Comparison of ENCODE assay signal across 7 mouse cellular contexts in the genomic region with DNA sequence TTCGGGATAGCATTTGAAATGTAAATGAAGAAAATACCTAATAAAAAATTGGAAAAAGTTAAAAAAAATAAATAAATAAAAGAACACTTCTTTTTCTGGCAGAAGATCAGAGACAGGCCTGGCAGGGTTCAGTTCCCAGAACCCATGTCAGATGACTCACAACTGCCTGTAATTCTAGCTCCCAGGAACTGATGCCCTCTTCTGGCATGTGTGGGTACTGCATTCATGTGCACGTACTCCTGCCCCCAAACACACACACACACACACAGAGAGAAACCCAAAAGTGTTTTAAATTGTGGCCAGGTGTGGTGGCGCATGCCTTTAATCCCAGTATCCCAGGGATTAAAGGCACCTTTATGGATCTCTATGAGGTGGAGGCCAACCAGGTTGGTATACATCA. TPM values are rescaled to one million over a fixed set of nuclear protein-coding genes. Genes with fewer than 3 reads are reported as not detected.
DNase-seq lines count a peak whose midpoint lies in the region; ATAC-seq and TF ChIP-seq lines count a peak whose summit lies in the region.

No protein-coding gene starts in this region.

- H3K4me2 ChIP-seq in kidney, postnatal 0 days (ENCODE audit: low read length), result no peak overlapping the region
- H3K4me2 ChIP-seq in kidney, embryonic 15.5 days, result no peak overlapping the region

- no peak for TF ChIP-seq POLR2A in small intestine, adult 2 months (IDR thresholded peaks at IDR 0.05; ENCODE audit: low read depth, low read length)

- H3K9ac ChIP-seq in kidney, postnatal 0 days (ENCODE audit: low read depth, low read length), result no peak overlapping the region
- H3K9ac ChIP-seq in kidney, embryonic 15.5 days, result no peak overlapping the region

- no peak for ATAC-seq in kidney, postnatal 0 days (replicated peaks; ENCODE audit: low FRiP score, low read depth)
- no peak for ATAC-seq in kidney, embryonic 15.5 days (replicated peaks; ENCODE audit: low FRiP score)
- ATAC-seq in G1E (ENCODE audit: extremely low read depth, insufficient number of reproducible peaks, low FRiP score, poor library complexity, severe bottlenecking), result no peak
- ATAC-seq in megakaryocyte-erythroid progenitor cell, adult 5-6 weeks (replicated peaks; ENCODE audit: low FRiP score, low TSS enrichment, poor library complexity, severe bottlenecking), result no peak; the same call in 1 of the 2 replicates

- no peaks in the 10 kb centered on the region for H3K4me1 ChIP-seq in kidney, postnatal 0 days (replicated peaks; ENCODE audit: insufficient read depth, low read length)
- no peaks in the 10 kb centered on the region for H3K4me1 ChIP-seq in kidney, embryonic 15.5 days
- no peaks in the 10 kb centered on the region for H3K4me1 ChIP-seq in G1E (ENCODE audit: insufficient read depth, low read depth, low read length)
- no peaks in the 10 kb centered on the region for H3K4me1 ChIP-seq in small intestine, adult 2 months (ENCODE audit: control insufficient read depth, insufficient read depth, insufficient read length, low read length)

- H3K36me3 ChIP-seq in kidney, postnatal 0 days (ENCODE audit: insufficient read depth, low read length), result peaks cover 37% of the 10 kb centered on the region
- H3K36me3 ChIP-seq in kidney, embryonic 15.5 days, result peaks cover 78% of the 10 kb centered on the region
- peaks cover 72% of the 10 kb centered on the region for H3K36me3 ChIP-seq in G1E (replicated peaks)
- peaks cover 32% of the 10 kb centered on the region for H3K36me3 ChIP-seq in small intestine, adult 2 months (ENCODE audit: control insufficient read depth, insufficient read depth, low read length)

- DNase-seq in kidney, postnatal 0 days (ENCODE audit: low spot score), result peak; percentile 13
- DNase-seq in G1E (ENCODE audit: low spot score), result no peak
- DNase-seq in c-Kit-positive CD71-negative TER-119-negative erythroid progenitor cells, embryonic 14.5 days (ENCODE audit: low read depth), result peak; percentile 37
- no peak for DNase-seq in left cerebral cortex, adult 18-20 months (ENCODE audit: low spot score in 2 of 2)

- H3K9me3 ChIP-seq in kidney, postnatal 0 days (replicated peaks; ENCODE audit: low read length), result no peaks in the 10 kb centered on the region
- no peaks in the 10 kb centered on the region for H3K9me3 ChIP-seq in kidney, embryonic 15.5 days (replicated peaks)
- no peaks in the 10 kb centered on the region for H3K9me3 ChIP-seq in G1E (replicated peaks)

- no peaks in the 10 kb centered on the region for H3K27me3 ChIP-seq in kidney, postnatal 0 days (ENCODE audit: insufficient read depth, low read length)
- no peaks in the 10 kb centered on the region for H3K27me3 ChIP-seq in kidney, embryonic 15.5 days
- no peaks in the 10 kb centered on the region for H3K27me3 ChIP-seq in G1E (ENCODE audit: insufficient read depth, low read length)
- H3K27me3 ChIP-seq in small intestine, adult 2 months (ENCODE audit: control insufficient read depth, insufficient read depth, low read length), result no peaks in the 10 kb centered on the region

- TF ChIP-seq CTCF in kidney, postnatal 0 days (IDR thresholded peaks at IDR 0.05; ENCODE audit: low read depth), result peak; percentile 53
- 0 out of 2 replicates have a peak, but pooled peaks have one; percentile 31 for TF ChIP-seq CTCF in G1E (IDR thresholded peaks at IDR 0.05; ENCODE audit: low read depth, low read length)
- peak; percentile 47; the same call in 1 of the 2 replicates for TF ChIP-seq CTCF in small intestine, adult 2 months (IDR thresholded peaks at IDR 0.05; ENCODE audit: extremely low read depth, insufficient read length, insufficient replicate concordance, low read depth, low read length)

- H3K27ac ChIP-seq in kidney, postnatal 0 days, result no peak overlapping the region
- H3K27ac ChIP-seq in kidney, embryonic 15.5 days, result no peak overlapping the region
- H3K27ac ChIP-seq in small intestine, adult 2 months (ENCODE audit: insufficient read depth, low read depth, low read length), result no peak overlapping the region

- 98% methylated on average over 3 of the region's 3 CpGs for WGBS in kidney, postnatal 0 days
- WGBS in kidney, embryonic 15.5 days, result 100% methylated on average over 3 of the region's 3 CpGs
- 98% methylated on average over 3 of the region's 3 CpGs for WGBS in small intestine, adult 2 months

- no peak overlapping the region for H3K4me3 ChIP-seq in kidney, postnatal 0 days (replicated peaks; ENCODE audit: low read depth, low read length)
- H3K4me3 ChIP-seq in kidney, embryonic 15.5 days (replicated peaks), result no peak overlapping the region
- no peak overlapping the region for H3K4me3 ChIP-seq in G1E (ENCODE audit: low read depth, low read length)
- H3K4me3 ChIP-seq in small intestine, adult 2 months (ENCODE audit: low read depth, low read length), result no peak overlapping the region

RNA-seq across cellular contexts. Expression of gene Rfc1, which starts 51.3 kb away (rescaled TPM):
- polyA plus RNA-seq in kidney, postnatal 0 days (2015; fragmentation: Nextera tagmentation; extraction: Ambion mirVana), result 69.1 and 74.3 TPM in 2 replicates
- 95.3 and 96.5 TPM in 2 replicates for polyA plus RNA-seq in kidney, embryonic 15.5 days (2015; fragmentation: Nextera tagmentation; extraction: Ambion mirVana)
- total RNA-seq in G1E (2014; fragmentation: Nextera tagmentation), result 109 and 133 TPM in 2 replicates
- 98.5 and 111 TPM in 2 replicates for total RNA-seq in G1E (2017)
- 10.4 and 33.4 TPM in 2 replicates for polyA plus RNA-seq in G1E (2012)
- polyA plus RNA-seq in small intestine, adult 2 months (2012; rRNA removed), result 2.1 and 4.2 TPM in 2 replicates
- 10 to 100 TPM; 24.5 to 32.0 TPM for total RNA-seq in left cerebral cortex, adult 18-20 months (2021)
- total RNA-seq in megakaryocyte-erythroid progenitor cell, adult 5-6 weeks (2014; fragmentation: Nextera tagmentation), result 67.0 and 94.1 TPM in 2 replicates
- total RNA-seq in megakaryocyte-erythroid progenitor cell, adult 5-6 weeks (2017), result 105 and 140 TPM in 2 replicates

Comparison
In these comparisons a context has a peak if more than half of its experiments do, and no peak if none do; other contexts are left out.
1. DNase-seq: peak in kidney, postnatal 0 days (single experiment) and c-Kit-positive CD71-negative TER-119-negative erythroid progenitor cells, embryonic 14.5 days (single experiment); none in G1E (single experiment) and left cerebral cortex, adult 18-20 months (0 of 2).
2. Peak in every context shown above with its lines, with median percentiles within 50 percentile points of each other: CTCF ChIP-seq.